Mouse (Mus musculus) small intestine, adult 2 months (tissue): ENCODE measurements at regions not wholly inside any gene's neighbourhood (a gene's known extent, or its start where the extent isn't known, plus 50 kb on each side); places are given as distances from the start of the nearest gene placed in this dataset.

Experiments used
- H3K27ac ChIP-seq: fragments of 200-500 bp; 2 replicates; pipeline ENCODE4 v1.5.1; 2012; ENCODE audit warnings: low read depth, low read length, control low read depth, inconsistent platforms; ENCODE audit not compliant: insufficient read depth
- H3K27me3 ChIP-seq: fragments of 200-500 bp; 2 replicates; pipeline ENCODE4 v1.6.1; 2012; ENCODE audit warnings: mild to moderate bottlenecking, moderate library complexity, low read length, inconsistent platforms; ENCODE audit not compliant: control insufficient read depth, insufficient read depth
- H3K36me3 ChIP-seq: fragments of 200-500 bp; 2 replicates; pipeline ENCODE4 v1.6.1; 2012; ENCODE audit warnings: mild to moderate bottlenecking, low read length, control low read depth, inconsistent platforms; ENCODE audit not compliant: control insufficient read depth, insufficient read depth
- H3K4me1 ChIP-seq: fragments of 200-500 bp; 2 replicates; pipeline ENCODE4 v1.6.1; 2012; ENCODE audit warnings: low read length, inconsistent platforms, mixed read lengths; ENCODE audit not compliant: control insufficient read depth, insufficient read depth, insufficient read length
- H3K4me3 ChIP-seq: fragments of 200-500 bp; 2 replicates; pipeline ENCODE4 v1.5.1; 2012; ENCODE audit warnings: low read depth, mild to moderate bottlenecking, control low read depth, inconsistent platforms, low read length, moderate library complexity
- CTCF ChIP-seq: fragments of 200-500 bp; IDR thresholded peaks from 2 replicates; pipeline ENCODE4 v1.5.1; 2012; ENCODE audit warnings: low read depth, mild to moderate bottlenecking, control low read depth, inconsistent platforms, low read length, moderate library complexity, mixed read lengths; ENCODE audit not compliant: insufficient replicate concordance, insufficient read length; ENCODE audit errors: extremely low read depth
- POLR2A ChIP-seq: fragments of 200-500 bp; IDR thresholded peaks from 2 replicates; pipeline ENCODE4 v1.6.1; 2012; ENCODE audit warnings: low read depth, mild to moderate bottlenecking, control low read depth, inconsistent platforms, low read length, moderate library complexity
- WGBS: fragments of 180-500 bp; shearing (Covaris S2); methylation state at CpG from one replicate; pipeline ENCODE4 v1.1.7; 2018; 5-methylcytosine and 5-hydroxymethylcytosine counted together

GRCm38 (mm10) chr12:106377761-106378160, 367.7 kb downstream of the Vrk1 start:
- Histone ChIP-seq H3K27me3 (no peaks in the 10 kb centered on the region), H3K27ac (no peak overlapping the region), H3K4me1 (no peaks in the 10 kb centered on the region), H3K36me3 (no peaks in the 10 kb centered on the region), H3K4me3 (no peak overlapping the region)
- 65% methylated on average over 5 of the region's 5 CpGs for WGBS
- TF ChIP-seq CTCF (no peak), POLR2A (no peak)

GRCm38 (mm10) chr12:106378303-106379075, 368.5 kb downstream of the Vrk1 start:
- Histone ChIP-seq H3K4me1 (no peaks in the 10 kb centered on the region), H3K36me3 (no peaks in the 10 kb centered on the region), H3K4me3 (no peak overlapping the region), H3K27ac (no peak overlapping the region), H3K27me3 (no peaks in the 10 kb centered on the region)
- 28% methylated on average over 19 of the region's 19 CpGs for WGBS
- TF ChIP-seq POLR2A: no peak
- no peak for TF ChIP-seq CTCF

GRCm38 (mm10) chr12:106379151-106379594, 369.1 kb downstream of the Vrk1 start:
- H3K4me1 ChIP-seq: no peaks in the 10 kb centered on the region
- H3K27ac ChIP-seq: no peak overlapping the region
- WGBS: 5% methylated on average over 14 of the region's 14 CpGs
- no peaks in the 10 kb centered on the region for H3K27me3 ChIP-seq
- TF ChIP-seq POLR2A: no peak
- H3K4me3 ChIP-seq: no peak overlapping the region
- H3K36me3 ChIP-seq: no peaks in the 10 kb centered on the region

GRCm38 (mm10) chr12:106379779-106380178, 369.8 kb downstream of the Vrk1 start:
- TF ChIP-seq POLR2A: no peak
- no peak for TF ChIP-seq CTCF
- no peaks in the 10 kb centered on the region for H3K4me1 ChIP-seq
- no peak overlapping the region for H3K4me3 ChIP-seq
- 80% methylated on average over 14 of the region's 14 CpGs for WGBS
- H3K36me3 ChIP-seq: no peaks in the 10 kb centered on the region
- no peaks in the 10 kb centered on the region for H3K27me3 ChIP-seq
- no peak overlapping the region for H3K27ac ChIP-seq

GRCm38 (mm10) chr12:106381821-106382220, 371.8 kb downstream of the Vrk1 start:
- TF ChIP-seq POLR2A: no peak
- TF ChIP-seq CTCF: no peak

GRCm38 (mm10) chr12:106389214-106389613, 379.2 kb downstream of the Vrk1 start:
- Histone ChIP-seq H3K27me3 (no peaks in the 10 kb centered on the region), H3K4me1 (no peaks in the 10 kb centered on the region), H3K4me3 (no peak overlapping the region), H3K36me3 (no peaks in the 10 kb centered on the region), H3K27ac (no peak overlapping the region)
- WGBS: 90% methylated on average over 11 of the region's 11 CpGs
- TF ChIP-seq CTCF (no peak), POLR2A (no peak)

More at GRCm38 (mm10) chr12:106381821-106382220, 371.8 kb downstream of the Vrk1 start:
- WGBS: 83% methylated on average over 15 of the region's 15 CpGs
- Histone ChIP-seq H3K27ac (no peak overlapping the region), H3K4me3 (no peak overlapping the region), H3K27me3 (no peaks in the 10 kb centered on the region), H3K4me1 (no peaks in the 10 kb centered on the region), H3K36me3 (no peaks in the 10 kb centered on the region)

GRCm38 (mm10) chr12:106392316-106392715, 382.3 kb downstream of the Vrk1 start:
- no peak overlapping the region for H3K4me3 ChIP-seq
- no peaks in the 10 kb centered on the region for H3K4me1 ChIP-seq
- no peaks in the 10 kb centered on the region for H3K36me3 ChIP-seq
- H3K27ac ChIP-seq: no peak overlapping the region
- WGBS: 58% methylated on average over 2 of the region's 2 CpGs
- TF ChIP-seq CTCF: no peak
- no peak for TF ChIP-seq POLR2A
- no peaks in the 10 kb centered on the region for H3K27me3 ChIP-seq
